Mouse (Mus musculus) forebrain, embryonic 16.5 days (tissue): ENCODE data around the gene A630095N17Rik. TPM values are rescaled to one million over a fixed set of nuclear protein-coding genes. Genes with fewer than 3 reads are reported as not detected.
"Not testable (repeated sequence)": the region's sequence is repeated elsewhere in the genome, so short reads cannot be mapped to it uniquely, and the experiment has no call there.

Experiments used
- ATAC-seq: fragments of 200-750 bp; cut with Nextera tagmentation; 2 replicates; pipeline ENCODE4 v1.8.0; 2017; ENCODE audit warnings: mild to moderate bottlenecking, moderate library complexity
- H3K27ac ChIP-seq: fragments of 300-500 bp; sonication (generic); 2 replicates; pipeline ENCODE4 v1.5.1; 2014; ENCODE audit warnings: low read length, control low read depth
- H3K27me3 ChIP-seq: fragments of 300-500 bp; sonication (generic); replicated peaks from 2 replicates; pipeline ENCODE4 v1.6.1; 2014; ENCODE audit warnings: low read length; ENCODE audit not compliant: control insufficient read depth, insufficient read depth
- H3K36me3 ChIP-seq: fragments of 300-500 bp; sonication (generic); 2 replicates; pipeline ENCODE4 v1.6.1; 2014; ENCODE audit not compliant: control insufficient read depth, insufficient read depth
- H3K4me1 ChIP-seq: fragments of 300-500 bp; sonication (generic); replicated peaks from 2 replicates; pipeline ENCODE4 v1.6.1; 2014; ENCODE audit warnings: low read length; ENCODE audit not compliant: control insufficient read depth, insufficient read depth
- H3K4me2 ChIP-seq: fragments of 300-500 bp; sonication (generic); 2 replicates; pipeline ENCODE4 v1.6.1; 2014; ENCODE audit warnings: mild to moderate bottlenecking, low read length, control low read depth
- H3K4me3 ChIP-seq: fragments of 300-500 bp; sonication (generic); replicated peaks from 2 replicates; pipeline ENCODE4 v1.5.1; 2014; ENCODE audit warnings: mild to moderate bottlenecking, low read length, control low read depth
- H3K9ac ChIP-seq: fragments of 300-500 bp; sonication (generic); replicated peaks from 2 replicates; pipeline ENCODE4 v1.6.1; 2014; ENCODE audit warnings: low read depth, low read length, control low read depth
- H3K9me3 ChIP-seq: fragments of 300-500 bp; sonication (generic); 2 replicates; pipeline ENCODE4 v1.6.1; 2016; ENCODE audit warnings: low read length; ENCODE audit not compliant: control insufficient read depth
- WGBS: fragments of 180-500 bp; shearing (Covaris S2); extraction: QIAGEN DNeasy Blood & Tissue Kit; methylation state at CpG from one replicate; pipeline ENCODE4 v1.1.7; 2014; 5-methylcytosine and 5-hydroxymethylcytosine counted together
- polyA plus RNA-seq: library from polyadenylated mRNA; unstranded; fragments of >200 nt; fragmentation: Nextera tagmentation; extraction: Ambion mirVana; gene quantifications from 2 replicates; pipeline ENCODE4 v1.2.1, GENCODE M21; 2015

Gene A630095N17Rik
- polyA plus RNA-seq, 1 experiment from 2014 or later, result not detected

DNA sequence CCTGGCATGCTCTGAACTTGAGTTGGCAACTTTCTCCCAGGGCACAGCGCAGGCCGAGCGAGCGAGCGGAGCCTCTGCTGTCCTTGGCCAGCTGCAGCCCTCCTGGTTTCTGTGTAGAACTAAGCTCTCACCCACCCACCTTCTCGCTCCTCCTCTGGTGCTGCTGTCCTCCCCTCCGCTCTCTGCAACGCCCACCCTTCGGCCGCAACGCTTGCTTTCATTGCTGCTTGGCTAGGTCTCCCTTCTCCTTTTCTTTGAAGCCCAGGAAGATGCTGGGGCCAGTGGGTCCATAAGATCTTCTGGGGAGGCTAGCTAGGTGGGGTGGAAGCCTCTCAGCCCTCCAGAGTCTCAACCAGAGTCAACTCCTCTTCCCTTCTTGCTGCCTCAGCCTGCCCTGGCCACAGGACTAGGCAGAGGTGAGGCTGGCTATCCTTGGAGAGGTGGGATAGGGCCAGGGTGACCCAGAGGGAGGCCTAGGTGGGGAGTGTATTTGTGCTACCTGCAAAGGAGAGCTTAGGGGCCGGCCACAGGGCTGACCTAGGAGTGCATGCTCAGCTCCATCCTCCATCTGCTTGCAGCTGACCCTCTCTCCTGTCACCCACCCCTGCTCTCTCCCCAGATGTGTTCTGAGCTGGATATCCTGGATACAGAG is 12.4 kb upstream of the A630095N17Rik start:
- no peak overlapping the region for H3K4me3 ChIP-seq
- H3K27ac ChIP-seq, result no peak overlapping the region
- WGBS, result 84% methylated on average over 12 of the region's 12 CpGs
- no peaks in the 10 kb centered on the region for H3K9me3 ChIP-seq
- peaks cover 6% of the 10 kb centered on the region for H3K36me3 ChIP-seq
- H3K4me2 ChIP-seq, result no peak overlapping the region
- ATAC-seq, result no peak; the same call in 1 of the 2 replicates
- no peak overlapping the region for H3K9ac ChIP-seq
- H3K27me3 ChIP-seq, result no peaks in the 10 kb centered on the region
- H3K4me1 ChIP-seq, result peaks cover 4% of the 10 kb centered on the region

- no peaks in the 10 kb centered on the region for H3K27me3 ChIP-seq
- H3K9me3 ChIP-seq, result no peaks in the 10 kb centered on the region
- no peak for ATAC-seq
- H3K4me1 ChIP-seq, result peaks cover 4% of the 10 kb centered on the region
- H3K36me3 ChIP-seq, result peaks cover 6% of the 10 kb centered on the region
- H3K9ac ChIP-seq, result no peak overlapping the region
- WGBS, result 88% methylated on average over 14 of the region's 14 CpGs
- no peak overlapping the region for H3K4me2 ChIP-seq
- H3K27ac ChIP-seq, result no peak overlapping the region
- H3K4me3 ChIP-seq, result no peak overlapping the region
Observed at GRCm38 (mm10) chr1:75243411-75243810, 11.5 kb upstream of the A630095N17Rik start.

- ATAC-seq, result no peak
- no peaks in the 10 kb centered on the region for H3K27me3 ChIP-seq
Observed at GRCm38 (mm10) chr1:75239591-75239990, 7.7 kb upstream of the A630095N17Rik start.

DNA sequence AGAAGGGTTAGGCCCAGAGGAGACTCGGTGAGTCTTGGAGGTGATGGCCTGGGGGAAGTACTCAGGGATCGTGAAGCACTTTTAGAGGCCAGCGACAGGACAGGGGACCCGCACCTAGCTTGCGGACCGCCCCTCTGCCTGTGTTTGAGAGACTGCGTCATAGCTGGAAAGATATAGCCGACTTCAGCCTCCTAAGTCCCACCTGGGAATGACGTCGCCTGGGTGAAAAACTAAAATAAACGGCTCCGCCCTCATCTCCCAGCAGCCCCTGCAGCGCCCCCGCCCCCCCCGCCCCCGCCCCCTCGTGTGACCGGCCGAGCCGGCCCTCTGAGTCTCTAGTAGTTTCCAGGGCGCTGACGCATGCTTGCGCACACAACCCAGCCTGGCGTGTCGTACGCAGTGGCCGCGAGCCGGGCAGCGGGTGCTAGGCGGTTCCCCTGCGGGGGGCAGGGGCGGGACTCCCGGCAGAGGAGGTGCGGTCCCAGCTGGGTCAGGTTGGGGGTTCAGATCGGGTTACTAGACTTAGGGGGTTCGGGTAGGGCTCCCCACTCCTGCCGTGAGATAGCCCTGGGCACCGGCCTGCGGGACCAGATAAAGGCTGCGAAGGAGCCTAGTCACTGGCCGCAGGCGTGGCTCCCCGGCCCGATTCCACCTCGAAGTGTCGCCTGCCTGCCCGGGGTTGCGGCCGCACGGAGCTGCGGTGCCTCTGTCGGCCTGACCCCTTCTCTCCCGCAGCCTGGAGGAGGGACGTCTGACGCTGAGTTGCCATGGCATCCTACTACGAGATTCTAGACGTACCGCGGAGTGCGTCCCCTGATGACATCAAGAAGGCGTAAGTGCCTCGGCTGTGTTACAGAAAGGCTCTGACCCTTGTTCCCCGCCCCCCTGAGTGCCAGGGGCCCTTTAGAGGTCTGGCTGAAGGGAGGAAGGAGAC is 4.5 kb upstream of the A630095N17Rik start, which contains the start of gene Dnajb2:
Gene Dnajb2 (plus strand): TSS at position 290 of the 934 bp plus-strand sequence.
- H3K27me3 ChIP-seq, result no peaks in the 10 kb centered on the region
- no peaks in the 10 kb centered on the region for H3K9me3 ChIP-seq
- peak; percentile 82 for ATAC-seq
- peaks cover 18% of the 10 kb centered on the region for H3K4me1 ChIP-seq
- H3K4me2 ChIP-seq, result peak within 1 kb of the TSS; percentile 84
- H3K36me3 ChIP-seq, result peaks cover 6% of the 10 kb centered on the region; the same call in 1 of the 2 replicates
- peak within 1 kb of the TSS; percentile 68 for H3K27ac ChIP-seq
- under 1% methylated on average over 63 of the region's 64 CpGs for WGBS
- peak within 1 kb of the TSS; percentile 92 for H3K9ac ChIP-seq
- H3K4me3 ChIP-seq, result peak within 1 kb of the TSS; percentile 76

More at GRCm38 (mm10) chr1:75239591-75239990, 7.7 kb upstream of the A630095N17Rik start:
- H3K9me3 ChIP-seq, result no peaks in the 10 kb centered on the region
- H3K4me2 ChIP-seq, result no peak overlapping the region
- H3K4me1 ChIP-seq, result peaks cover 16% of the 10 kb centered on the region
- WGBS, result 79% methylated on average over 10 of the region's 10 CpGs
- no peak overlapping the region for H3K9ac ChIP-seq
- H3K4me3 ChIP-seq, result no peak overlapping the region
- no peak overlapping the region for H3K27ac ChIP-seq
- H3K36me3 ChIP-seq, result peaks cover 6% of the 10 kb centered on the region

DNA sequence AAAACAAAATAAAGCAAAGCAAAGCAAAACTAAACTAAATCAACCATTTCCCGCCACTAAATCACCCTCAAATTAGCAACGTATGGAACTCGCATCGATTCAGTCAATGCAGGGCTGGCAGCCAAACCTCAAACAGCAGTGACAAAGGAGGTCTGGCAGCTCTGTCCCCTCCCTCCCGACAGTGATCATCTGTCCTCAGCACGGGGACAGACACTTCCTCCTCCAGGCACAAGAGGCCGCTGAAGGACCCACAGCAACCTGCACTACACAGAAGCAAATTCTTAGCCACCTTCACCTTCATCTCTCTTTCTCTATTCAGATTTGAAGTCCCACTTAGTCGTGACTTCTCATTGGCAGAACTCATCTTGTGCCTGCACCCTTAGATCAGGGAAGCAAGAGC is 2.7 kb upstream of the A630095N17Rik start:
- ATAC-seq, result peak; percentile 65
- Histone ChIP-seq H3K9me3 (no peaks in the 10 kb centered on the region), H3K27me3 (no peaks in the 10 kb centered on the region), H3K9ac (no peak overlapping the region), H3K4me2 (no peak overlapping the region), H3K4me3 (no peak overlapping the region), H3K4me1 (peaks cover 18% of the 10 kb centered on the region), H3K27ac (no peak overlapping the region), H3K36me3 (no peaks in the 10 kb centered on the region)
- 1% methylated on average over 8 of the region's 8 CpGs for WGBS

DNA sequence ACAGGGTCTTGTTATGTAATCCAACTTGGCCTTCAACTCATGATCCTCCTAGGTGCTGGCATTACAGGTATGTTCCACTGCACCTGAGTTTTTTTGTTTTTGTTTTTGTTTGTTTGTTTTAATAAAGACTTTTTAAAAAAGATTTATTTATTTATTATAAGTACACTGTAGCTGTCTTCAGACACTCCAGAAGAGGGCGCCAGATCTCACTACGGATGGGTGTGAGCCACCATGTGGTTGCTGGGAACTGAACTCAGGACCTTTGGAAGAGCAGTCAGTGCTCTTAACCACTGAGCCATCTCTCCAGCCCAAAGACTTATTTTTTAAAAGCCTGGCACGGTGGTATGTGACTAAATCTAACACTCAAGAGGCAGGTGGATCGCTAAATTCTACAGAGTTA is 587 bp upstream of the A630095N17Rik start:
- H3K27ac ChIP-seq, H3K4me2 ChIP-seq, H3K9ac ChIP-seq, H3K27me3 ChIP-seq, H3K36me3 ChIP-seq, H3K9me3 ChIP-seq, H3K4me3 ChIP-seq, ATAC-seq: not testable (repeated sequence)
- peaks cover 18% of the 10 kb centered on the region for H3K4me1 ChIP-seq
- WGBS, result 69% methylated on average over 4 of the region's 4 CpGs

- Histone ChIP-seq H3K27me3 (no peaks in the 10 kb centered on the region), H3K36me3 (no peaks in the 10 kb centered on the region), H3K4me1 (peaks cover 10% of the 10 kb centered on the region), H3K27ac (no peak overlapping the region), H3K9me3 (no peaks in the 10 kb centered on the region), H3K4me2 (no peak overlapping the region), H3K4me3 (no peak overlapping the region), H3K9ac (no peak overlapping the region)
- ATAC-seq, result no peak
- 81% methylated on average over 4 of the region's 4 CpGs for WGBS
Observed at GRCm38 (mm10) chr1:75231224-75231623, 678 bp downstream of the A630095N17Rik start.

DNA sequence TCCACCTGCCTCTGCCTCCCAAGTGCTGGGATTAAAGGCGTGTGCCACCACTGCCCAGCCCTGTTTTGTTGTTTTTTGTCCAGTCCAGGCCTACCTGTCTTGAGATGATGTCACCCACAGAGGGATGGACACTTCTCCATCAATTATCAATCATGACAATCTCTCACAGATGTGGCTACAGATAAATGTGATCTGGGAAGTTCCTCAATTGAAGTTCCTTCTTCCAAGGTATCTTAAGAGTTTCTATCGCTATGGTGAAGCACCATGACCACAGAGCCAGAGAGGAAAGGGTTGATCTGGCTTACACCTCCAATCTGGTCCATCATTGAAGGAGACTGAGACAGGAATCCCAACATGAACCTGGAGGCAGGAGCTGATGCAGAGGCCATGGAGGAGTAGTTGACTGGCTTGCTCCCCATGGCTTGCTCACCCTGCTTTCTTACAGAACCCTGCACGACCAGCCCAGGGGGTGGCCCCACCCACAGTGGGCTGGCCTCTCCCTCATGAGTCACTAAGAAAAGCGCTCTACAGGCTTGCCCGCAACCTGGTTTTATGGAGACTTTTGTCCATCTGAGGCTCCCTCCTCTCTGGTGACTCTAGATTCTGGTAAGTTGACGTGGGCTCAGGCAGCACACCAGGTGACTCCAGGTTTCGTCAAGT is 1.4 kb downstream of the A630095N17Rik start:
- 76% methylated on average over 7 of the region's 7 CpGs for WGBS
- no peak overlapping the region for H3K4me3 ChIP-seq
- H3K4me1 ChIP-seq, result peaks cover 6% of the 10 kb centered on the region

GRCm38 (mm10) chr1:75229158-75229557 is 2.7 kb downstream of the A630095N17Rik start:
- 71% methylated on average over 4 of the region's 4 CpGs for WGBS
- Histone ChIP-seq H3K9me3 (no peaks in the 10 kb centered on the region), H3K4me3 (no peak overlapping the region), H3K36me3 (no peaks in the 10 kb centered on the region), H3K9ac (no peak overlapping the region), H3K27me3 (no peaks in the 10 kb centered on the region), H3K27ac (no peak overlapping the region), H3K4me2 (no peak overlapping the region), H3K4me1 (no peaks in the 10 kb centered on the region)
- no peak for ATAC-seq

More for the DNA sequence above, 1.4 kb downstream of the A630095N17Rik start:
- H3K36me3 ChIP-seq, result no peaks in the 10 kb centered on the region
- no peak for ATAC-seq
- no peak overlapping the region for H3K27ac ChIP-seq
- H3K4me2 ChIP-seq, result no peak overlapping the region
- no peak overlapping the region for H3K9ac ChIP-seq
- H3K27me3 ChIP-seq, result no peaks in the 10 kb centered on the region
- H3K9me3 ChIP-seq, result no peaks in the 10 kb centered on the region
